Mouse (Mus musculus) CD4-positive, CD25-positive, alpha-beta regulatory T cell, adult 9 weeks (primary cell): ENCODE measurements around the gene Atp6v0e2. TPM values are rescaled to one million over a fixed set of nuclear protein-coding genes. Genes with fewer than 3 reads are reported as not detected.

Source experiments
- polyA plus RNA-seq: library from polyadenylated mRNA; unstranded; fragments of 100-300 nt; shearing (Covaris generic); gene quantifications from one replicate; pipeline ENCODE4 v1.2.1, GENCODE M21; 2017

Atp6v0e2 gene
- polyA plus RNA-seq = 0.29 TPM

DNA sequence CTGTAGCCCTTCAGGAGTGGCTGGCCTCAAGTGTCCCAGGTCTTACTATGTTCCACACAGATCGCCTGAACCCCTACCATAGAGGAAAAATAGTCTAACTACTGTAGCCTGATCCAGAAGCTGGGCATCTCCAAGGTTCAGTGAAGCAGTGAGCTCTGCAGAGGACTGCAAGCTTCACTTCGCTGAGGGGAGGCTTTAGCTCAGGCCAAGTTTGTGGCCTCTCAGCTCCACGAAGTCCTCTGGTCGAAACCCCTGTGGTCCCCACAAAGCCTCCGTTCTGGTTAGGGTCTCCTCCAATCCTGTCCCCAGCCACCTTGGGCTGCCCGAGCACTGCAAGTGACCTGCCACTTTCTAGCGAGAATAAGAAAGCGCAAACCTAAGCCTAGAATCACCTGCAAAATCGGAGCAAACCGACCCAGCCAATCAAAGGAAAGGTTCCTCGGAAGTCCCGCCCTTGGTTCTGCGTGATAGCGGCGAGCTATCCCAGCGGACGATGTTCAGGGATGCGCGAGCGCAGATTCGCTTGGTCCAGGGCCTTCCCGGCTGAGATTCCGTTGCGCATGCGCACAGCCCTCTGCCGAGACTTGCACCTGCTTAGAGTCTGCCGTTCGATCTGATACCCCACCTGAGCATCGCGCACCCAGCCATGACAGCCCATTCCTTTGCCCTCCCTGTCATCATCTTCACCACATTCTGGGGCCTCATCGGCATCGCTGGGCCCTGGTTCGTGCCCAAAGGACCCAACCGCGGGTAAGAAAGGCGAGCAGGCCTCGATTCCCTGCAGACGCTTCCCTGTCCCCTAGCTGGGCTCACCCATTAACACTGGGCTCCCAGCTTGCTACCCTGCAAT is at the start of gene Atp6v0e2:
Gene Atp6v0e2 (plus strand): TSS at position 511 of the 850 bp plus-strand sequence.

GRCm38 (mm10) chr6:48554280-48555103 is 17.1 kb downstream of the Atp6v0e2 start, which contains the start of gene Lrrc61:
Gene Lrrc61, plus strand, starts transcription at chr6:48554796.

DNA sequence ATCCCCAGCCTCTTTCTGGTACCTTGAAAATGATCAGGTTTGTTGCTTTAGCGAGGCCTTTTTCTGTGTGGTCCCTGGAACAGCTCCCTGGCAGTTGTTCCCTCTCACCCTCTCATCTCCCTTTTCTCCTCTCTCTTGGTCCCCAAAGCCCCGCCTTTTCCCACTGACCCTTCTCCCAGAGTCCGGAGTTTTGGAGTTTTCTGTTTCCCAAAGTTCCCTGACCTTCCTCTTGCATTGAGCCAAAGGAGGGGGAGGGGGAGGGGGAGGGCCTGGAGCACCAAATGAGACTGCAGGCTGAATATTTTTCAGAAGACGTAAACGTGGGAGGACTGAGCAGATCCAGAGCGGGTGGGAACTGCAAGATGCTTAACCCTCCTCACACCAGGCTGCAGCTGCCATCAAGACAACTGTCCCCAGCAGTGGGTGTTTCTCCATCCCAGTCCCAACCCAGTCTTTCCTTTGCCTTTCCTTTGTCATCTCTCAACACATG is 35.2 kb downstream of the Atp6v0e2 start, which contains the start of gene Rarres2:
Gene Rarres2 (minus strand): TSS at position 218 of the 490 bp plus-strand sequence.

DNA sequence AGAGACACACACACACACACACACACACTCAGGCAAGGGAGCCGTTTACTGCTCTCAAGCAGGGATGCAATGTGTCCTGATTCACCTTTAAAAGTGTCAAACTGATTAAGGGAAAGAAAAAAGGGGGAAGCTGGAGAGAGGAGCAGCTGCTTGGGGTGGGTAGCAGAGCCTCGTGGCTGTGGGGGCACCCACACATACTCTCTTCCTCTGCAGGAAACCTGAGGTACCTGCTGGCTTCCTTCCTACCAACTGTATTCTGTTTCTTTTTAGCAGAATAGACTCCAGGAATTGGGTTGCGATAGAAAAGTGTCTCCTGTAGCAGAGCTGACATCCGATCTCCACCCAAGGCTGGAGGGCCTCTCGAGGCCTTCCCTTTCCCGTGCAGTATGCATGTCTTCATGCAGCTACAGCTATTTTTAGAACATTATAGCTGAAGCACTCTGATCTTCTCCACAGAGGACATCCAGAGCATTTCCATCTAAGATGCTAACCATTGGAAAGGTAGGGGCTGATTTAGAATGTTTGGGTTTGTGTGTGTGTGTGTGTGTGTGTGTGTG is 51.9 kb downstream of the Atp6v0e2 start, which contains the start of gene Gm45021:
Gene Gm45021 (plus strand): TSS at position 417 of the 557 bp plus-strand sequence.

Other genes starting within 250 kb of the Atp6v0e2 start
- gene Krba1, start 142.0 kb upstream of the Atp6v0e2 start, polyA plus RNA-seq = 34.6 TPM
- gene Zfp467, start 91.8 kb upstream of the Atp6v0e2 start, polyA plus RNA-seq = 14.2 TPM
- gene Sspo, start 89.4 kb upstream of the Atp6v0e2 start, polyA plus RNA-seq = 0.21 TPM
- gene Lrrc61, start 17.2 kb downstream of the Atp6v0e2 start, polyA plus RNA-seq = 57.5 TPM
- gene Rarres2, start 35.2 kb downstream of the Atp6v0e2 start, polyA plus RNA-seq = not detected
- not detected for gene Gm45021, start 52.0 kb downstream of the Atp6v0e2 start, polyA plus RNA-seq
- gene Repin1, start 56.3 kb downstream of the Atp6v0e2 start, polyA plus RNA-seq = 3.4 TPM
- gene Gm44965, start 56.3 kb downstream of the Atp6v0e2 start, polyA plus RNA-seq = not detected
- 3.3 TPM for gene Zfp775, start 64.4 kb downstream of the Atp6v0e2 start, polyA plus RNA-seq
- gene AI854703, start 89.1 kb downstream of the Atp6v0e2 start, polyA plus RNA-seq = 5.2 TPM
- 194 TPM for gene Gimap8, start 109.6 kb downstream of the Atp6v0e2 start, polyA plus RNA-seq
- gene Gimap9, start 138.5 kb downstream of the Atp6v0e2 start, polyA plus RNA-seq = 285 TPM
- 1,424 TPM for gene Gimap4, start 146.9 kb downstream of the Atp6v0e2 start, polyA plus RNA-seq
- 1,045 TPM for gene Gimap6, start 170.6 kb downstream of the Atp6v0e2 start, polyA plus RNA-seq
- 29.9 TPM for gene Gm28053, start 181.0 kb downstream of the Atp6v0e2 start, polyA plus RNA-seq
- 306 TPM for gene Gimap7, start 181.0 kb downstream of the Atp6v0e2 start, polyA plus RNA-seq
- 196 TPM for gene Gimap1, start 201.4 kb downstream of the Atp6v0e2 start, polyA plus RNA-seq
- 259 TPM for gene Gimap5, start 208.6 kb downstream of the Atp6v0e2 start, polyA plus RNA-seq
- 2,133 TPM for gene Gimap3, start 233.2 kb downstream of the Atp6v0e2 start, polyA plus RNA-seq